Mouse (Mus musculus) thymus, adult 2 months (tissue): ENCODE results near the gene Xrcc3.

Experiments
- CTCF ChIP-seq: fragments of 200-500 bp; IDR thresholded peaks from 2 replicates; pipeline ENCODE4 v1.5.1; 2012; ENCODE audit warnings: mild to moderate bottlenecking, control low read depth, low read length, moderate library complexity, borderline replicate concordance; ENCODE audit not compliant: control insufficient read depth, poor library complexity, insufficient read depth; ENCODE audit errors: extremely low read depth
- POLR2A ChIP-seq: fragments of 200-500 bp; IDR thresholded peaks from 2 replicates; pipeline ENCODE4 v1.6.1; 2012; ENCODE audit warnings: mild to moderate bottlenecking, low read length, control low read depth, moderate library complexity; ENCODE audit not compliant: control insufficient read depth, poor library complexity, insufficient read depth; ENCODE audit errors: extremely low read depth

- no peak for TF ChIP-seq CTCF
- TF ChIP-seq POLR2A: no peak
These were observed 22.1 kb downstream of the Xrcc3 start for GRCm38 (mm10) chr12:111791474-111792104.
